Mouse (Mus musculus) urinary bladder, postnatal 14 days (tissue): ENCODE results near the gene Macrod1.

Experiments
- DNase-seq: peaks from one replicate; pipeline ENCODE4 v3.0.0; 2021; ENCODE audit warnings: low spot score

Macrod1 gene

GRCm38 (mm10) chr19:7171447-7171846 is 114.8 kb downstream of the Macrod1 start:
- no peak for DNase-seq

GRCm38 (mm10) chr19:7172051-7172866 is 115.6 kb downstream of the Macrod1 start:
- no peak for DNase-seq

GRCm38 (mm10) chr19:7176041-7176696 is 119.6 kb downstream of the Macrod1 start:
- peak; percentile 44 for DNase-seq

GRCm38 (mm10) chr19:7177804-7178511 is 121.3 kb downstream of the Macrod1 start:
- peak; percentile 52 for DNase-seq

GRCm38 (mm10) chr19:7178841-7179452 is 122.3 kb downstream of the Macrod1 start:
- DNase-seq = peak; percentile 49

- no peak for DNase-seq
These were observed 124.3 kb downstream of the Macrod1 start for GRCm38 (mm10) chr19:7180756-7181405.

- DNase-seq = no peak
These were observed 124.9 kb downstream of the Macrod1 start for GRCm38 (mm10) chr19:7181496-7181895.

- DNase-seq = peak; percentile 68
These were observed 125.8 kb downstream of the Macrod1 start for GRCm38 (mm10) chr19:7182273-7182949.

GRCm38 (mm10) chr19:7183419-7183818 is 126.8 kb downstream of the Macrod1 start:
- no peak for DNase-seq

GRCm38 (mm10) chr19:7185059-7185458 is 128.4 kb downstream of the Macrod1 start:
- DNase-seq = no peak

- DNase-seq = no peak
These were observed 129.2 kb downstream of the Macrod1 start for GRCm38 (mm10) chr19:7185715-7186291.

GRCm38 (mm10) chr19:7187157-7187556 is 130.5 kb downstream of the Macrod1 start:
- no peak for DNase-seq

- DNase-seq = no peak
These were observed 132.4 kb downstream of the Macrod1 start for GRCm38 (mm10) chr19:7189026-7189425.

- DNase-seq = no peak
These were observed 134.4 kb downstream of the Macrod1 start for GRCm38 (mm10) chr19:7190986-7191385.

- no peak for DNase-seq
These were observed 135.0 kb downstream of the Macrod1 start for GRCm38 (mm10) chr19:7191639-7192038.

- DNase-seq = no peak
These were observed 136.0 kb downstream of the Macrod1 start for GRCm38 (mm10) chr19:7192561-7192967.

GRCm38 (mm10) chr19:7195900-7196728 is 139.5 kb downstream of the Macrod1 start:
- peak; percentile 59 for DNase-seq

GRCm38 (mm10) chr19:7196741-7197270 is 140.2 kb downstream of the Macrod1 start:
- no peak for DNase-seq

- no peak for DNase-seq
These were observed 140.8 kb downstream of the Macrod1 start for GRCm38 (mm10) chr19:7197445-7197844.

- no peak for DNase-seq
These were observed 142.5 kb downstream of the Macrod1 start for GRCm38 (mm10) chr19:7199089-7199488.
